Mouse (Mus musculus) G1E (cell line): ENCODE measurements around the gene Bscl2. TPM values are rescaled to one million over a fixed set of nuclear protein-coding genes. Genes with fewer than 3 reads are reported as not detected.
A peak's percentile ranks its signal among the peaks of the same experiment; 100 is the strongest.

Experiments used
- ATAC-seq: 2 replicates; pipeline ENCODE4 v1.8.0; 2016; ENCODE audit warnings: mild to moderate bottlenecking; ENCODE audit not compliant: insufficient number of reproducible peaks, poor library complexity, low FRiP score, severe bottlenecking; ENCODE audit errors: extremely low read depth
- DNase-seq: peaks from one replicate; pipeline ENCODE4 v3.0.0; 2012; ENCODE audit warnings: low spot score
- H3K27me3 ChIP-seq: 2 replicates; pipeline ENCODE4 v1.6.1; 2012; ENCODE audit warnings: mild to moderate bottlenecking, low read length, inconsistent platforms; ENCODE audit not compliant: insufficient read depth
- H3K36me3 ChIP-seq: replicated peaks from 2 replicates; pipeline ENCODE3; 2012; ENCODE audit warnings: mild to moderate bottlenecking, inconsistent platforms
- H3K4me1 ChIP-seq: 2 replicates; pipeline ENCODE4 v1.6.1; 2012; ENCODE audit warnings: low read depth, low read length, inconsistent platforms, mixed read lengths; ENCODE audit not compliant: insufficient read depth
- H3K4me3 ChIP-seq: 2 replicates; pipeline ENCODE4 v1.5.1; 2012; ENCODE audit warnings: low read depth, mild to moderate bottlenecking, inconsistent platforms, low read length, moderate library complexity, mixed read lengths
- H3K9me3 ChIP-seq: replicated peaks from 2 replicates; pipeline ENCODE4 v1.6.1; 2012; ENCODE audit warnings: inconsistent platforms
- CTCF ChIP-seq: IDR thresholded peaks from 2 replicates; pipeline ENCODE4 v1.5.1; 2012; ENCODE audit warnings: low read depth, low read length, inconsistent platforms, mixed read lengths
- GATA1 ChIP-seq: IDR thresholded peaks from 2 replicates; pipeline ENCODE4 v1.6.1; 2012; ENCODE audit warnings: borderline replicate concordance, low read length, inconsistent platforms, mixed read lengths
- GATA2 ChIP-seq: IDR thresholded peaks from 2 replicates; pipeline ENCODE4 v1.6.1; 2012; ENCODE audit warnings: low read depth, low read length, inconsistent platforms, borderline replicate concordance
- POLR2AphosphoS5 ChIP-seq: IDR thresholded peaks from 2 replicates; pipeline ENCODE4 v1.6.1; 2012; ENCODE audit warnings: low read depth, low read length, inconsistent platforms; ENCODE audit not compliant: insufficient replicate concordance
- TAL1 ChIP-seq: conservative IDR thresholded peaks from 2 replicates; pipeline ENCODE4 v1.6.1; 2012; ENCODE audit warnings: low read depth, low read length, inconsistent platforms, mixed read lengths
- polyA plus RNA-seq: library from polyadenylated mRNA; stranded (reverse); fragments of >175 nt; gene quantifications from 2 replicates; pipeline ENCODE4 v1.2.3, GENCODE M21; 2012
- total RNA-seq, 2 experiments: library from RNA; stranded (forward) in 1 of 2; stranded (reverse) in 1 of 2; fragments of 200-1000 nt in 1 of 2; fragments of >200 nt in 1 of 2; fragmentation: Nextera tagmentation in 1 of 2; gene quantifications; 2 replicates each; pipeline ENCODE4 v1.2.3; 2014 to 2017

Gene Bscl2
- total and polyA plus RNA-seq, 3 experiments, result 5.5 to 20.5 (median 9.0) TPM

GRCm38 (mm10) chr19:8818301-8818798, 18.9 kb upstream of the Bscl2 start:
- DNase-seq, result no peak
- H3K36me3 ChIP-seq, result peaks cover 53% of the 10 kb centered on the region

GRCm38 (mm10) chr19:8818801-8819595, 18.3 kb upstream of the Bscl2 start, which contains the start of gene Ttc9c:
TSS of gene Ttc9c (minus strand) at chr19:8819333.
- Histone ChIP-seq H3K4me1 (peaks cover 48% of the 10 kb centered on the region), H3K27me3 (no peaks in the 10 kb centered on the region), H3K9me3 (no peaks in the 10 kb centered on the region), H3K4me3 (peak within 1 kb of the TSS; percentile 84), H3K36me3 (peaks cover 54% of the 10 kb centered on the region)
- DNase-seq (peak; percentile 88), ATAC-seq (peak; percentile 78)
- TF ChIP-seq POLR2AphosphoS5, result no peak
- no peak for TF ChIP-seq TAL1
- no peak for TF ChIP-seq GATA1
- TF ChIP-seq GATA2, result no peak
- no peak for TF ChIP-seq CTCF

More at GRCm38 (mm10) chr19:8818301-8818798, 18.9 kb upstream of the Bscl2 start:
- H3K4me3 ChIP-seq, result peak overlapping the region; percentile 84
- H3K27me3 ChIP-seq, result no peaks in the 10 kb centered on the region
- no peaks in the 10 kb centered on the region for H3K9me3 ChIP-seq
- TF ChIP-seq GATA2 (no peak), GATA1 (no peak), POLR2AphosphoS5 (no peak), CTCF (no peak), TAL1 (no peak)
- peaks cover 43% of the 10 kb centered on the region for H3K4me1 ChIP-seq
- ATAC-seq, result no peak

GRCm38 (mm10) chr19:8819596-8820423, 17.5 kb upstream of the Bscl2 start, which contains the start of gene Hnrnpul2:
TSS of gene Hnrnpul2 (plus strand) at chr19:8820010.
- DNase-seq, result peak; percentile 95
- TF ChIP-seq TAL1 (no peak), GATA1 (no peak), GATA2 (no peak), POLR2AphosphoS5 (no peak), CTCF (no peak)
- H3K4me3 ChIP-seq, result peak within 1 kb of the TSS; percentile 84
- peak; percentile 83 for ATAC-seq
- no peaks in the 10 kb centered on the region for H3K27me3 ChIP-seq
- peaks cover 44% of the 10 kb centered on the region for H3K4me1 ChIP-seq
- H3K36me3 ChIP-seq, result peaks cover 55% of the 10 kb centered on the region
- H3K9me3 ChIP-seq, result no peaks in the 10 kb centered on the region

- peaks cover 55% of the 10 kb centered on the region for H3K36me3 ChIP-seq
- TF ChIP-seq TAL1, result no peak
- TF ChIP-seq GATA2, result no peak
- TF ChIP-seq CTCF, result no peak
- no peak for TF ChIP-seq POLR2AphosphoS5
- no peak for TF ChIP-seq GATA1
- ATAC-seq, result no peak
Measured at GRCm38 (mm10) chr19:8820424-8820956, 16.8 kb upstream of the Bscl2 start.

GRCm38 (mm10) chr19:8821146-8821545, 16.1 kb upstream of the Bscl2 start:
- no peaks in the 10 kb centered on the region for H3K27me3 ChIP-seq
- ATAC-seq, result no peak
- H3K9me3 ChIP-seq, result no peaks in the 10 kb centered on the region
- peak overlapping the region; percentile 84 for H3K4me3 ChIP-seq
- DNase-seq, result no peak
- TF ChIP-seq GATA1 (no peak), GATA2 (no peak), CTCF (no peak), TAL1 (no peak), POLR2AphosphoS5 (no peak)
- peaks cover 55% of the 10 kb centered on the region for H3K36me3 ChIP-seq
- H3K4me1 ChIP-seq, result peaks cover 35% of the 10 kb centered on the region

More at GRCm38 (mm10) chr19:8820424-8820956, 16.8 kb upstream of the Bscl2 start:
- Histone ChIP-seq H3K4me3 (peak overlapping the region; percentile 84), H3K4me1 (peaks cover 40% of the 10 kb centered on the region), H3K9me3 (no peaks in the 10 kb centered on the region), H3K27me3 (no peaks in the 10 kb centered on the region)
- DNase-seq, result no peak

GRCm38 (mm10) chr19:8822696-8823095, 14.6 kb upstream of the Bscl2 start:
- Histone ChIP-seq H3K36me3 (peaks cover 60% of the 10 kb centered on the region), H3K27me3 (no peaks in the 10 kb centered on the region), H3K9me3 (no peaks in the 10 kb centered on the region), H3K4me3 (no peak overlapping the region; the same call in 1 of the 2 replicates), H3K4me1 (peaks cover 29% of the 10 kb centered on the region)
- ATAC-seq (no peak), DNase-seq (no peak)
- TF ChIP-seq GATA1, result no peak
